Mouse (Mus musculus) hindbrain, postnatal 0 days (tissue): Measurements from ENCODE around the gene Lrrc30. TPM values are rescaled to one million over a fixed set of nuclear protein-coding genes. Genes with fewer than 3 reads are reported as not detected.

ENCODE experiments used
- ATAC-seq: fragments of 200-750 bp; cut with Nextera tagmentation; 2 replicates; pipeline ENCODE4 v1.8.0; 2017; ENCODE audit warnings: mild to moderate bottlenecking, moderate TSS enrichment, moderate library complexity
- DNase-seq: peaks from one replicate; pipeline ENCODE4 v3.0.0-alpha.2; 2015; ENCODE audit warnings: low spot score
- H3K27ac ChIP-seq: fragments of 300-500 bp; sonication (generic); 2 replicates; pipeline ENCODE4 v1.5.1; 2014; ENCODE audit warnings: mild to moderate bottlenecking
- H3K27me3 ChIP-seq: fragments of 300-500 bp; sonication (generic); 2 replicates; pipeline ENCODE4 v1.6.1; 2014; ENCODE audit warnings: low read length, mixed read lengths; ENCODE audit not compliant: insufficient read depth
- H3K36me3 ChIP-seq: fragments of 300-500 bp; sonication (generic); 2 replicates; pipeline ENCODE4 v1.6.1; 2014; ENCODE audit warnings: low read length, mixed read lengths; ENCODE audit not compliant: insufficient read depth
- H3K4me1 ChIP-seq: fragments of 300-500 bp; sonication (generic); 2 replicates; pipeline ENCODE4 v1.6.1; 2014; ENCODE audit warnings: antibody characterized with exemption, low read length, mixed read lengths; ENCODE audit not compliant: insufficient read depth
- H3K4me2 ChIP-seq: fragments of 300-500 bp; sonication (generic); 2 replicates; pipeline ENCODE4 v1.6.1; 2014; ENCODE audit warnings: low read depth, mild to moderate bottlenecking, low read length, moderate library complexity, mixed read lengths
- H3K4me3 ChIP-seq: fragments of 300-500 bp; sonication (generic); 2 replicates; pipeline ENCODE4 v1.5.1; 2014; ENCODE audit warnings: low read length
- H3K9ac ChIP-seq: fragments of 300-500 bp; sonication (generic); replicated peaks from 2 replicates; pipeline ENCODE4 v1.6.1; 2014; ENCODE audit warnings: mild to moderate bottlenecking, low read length, moderate library complexity, mixed read lengths
- H3K9me3 ChIP-seq: fragments of 300-500 bp; sonication (generic); 2 replicates; pipeline ENCODE4 v1.6.1; 2016; ENCODE audit warnings: low read length, mixed read lengths
- CTCF ChIP-seq: IDR thresholded peaks from 2 replicates; pipeline ENCODE4 v1.5.1; 2016; ENCODE audit warnings: antibody characterized with exemption, control low read depth, low read depth
- WGBS: fragments of 180-500 bp; shearing (Covaris S2); extraction: QIAGEN DNeasy Blood & Tissue Kit; methylation state at CpG from one replicate; pipeline ENCODE4 v1.1.7; 2014; 5-methylcytosine and 5-hydroxymethylcytosine counted together
- polyA plus RNA-seq: library from polyadenylated mRNA; unstranded; fragments of >200 nt; fragmentation: Nextera tagmentation; extraction: Ambion mirVana; gene quantifications from 2 replicates; pipeline ENCODE4 v1.2.1, GENCODE M21; 2015
- total RNA-seq: library from RNA; depleted of rRNA; stranded (reverse); fragments of >200 nt; gene quantifications from 2 replicates; pipeline ENCODE4 v1.2.3, GENCODE M21; 2014; rRNA removed

The Lrrc30 gene
- total RNA-seq = not detected in 2 replicates
- polyA plus RNA-seq = not detected in 2 replicates

GRCm38 (mm10) chr17:67632676-67633339, at the start of gene Lrrc30:
TSS of gene Lrrc30 (minus strand) at chr17:67632723.
- no peak within 1 kb of the TSS for H3K9ac ChIP-seq
- H3K4me2 ChIP-seq = no peak within 1 kb of the TSS
- no peaks in the 10 kb centered on the region for H3K4me1 ChIP-seq
- no peak within 1 kb of the TSS for H3K4me3 ChIP-seq
- ATAC-seq = no peak
- no peak within 1 kb of the TSS for H3K27ac ChIP-seq
- DNase-seq = no peak
- H3K9me3 ChIP-seq = no peaks in the 10 kb centered on the region
- WGBS = 79% methylated on average over 13 of the region's 13 CpGs
- H3K36me3 ChIP-seq = no peaks in the 10 kb centered on the region
- TF ChIP-seq CTCF = no peak
- no peaks in the 10 kb centered on the region for H3K27me3 ChIP-seq

- no peak for TF ChIP-seq CTCF
- Histone ChIP-seq H3K27me3 (no peaks in the 10 kb centered on the region), H3K9ac (no peak overlapping the region), H3K4me3 (no peak overlapping the region), H3K4me2 (no peak overlapping the region), H3K9me3 (no peaks in the 10 kb centered on the region), H3K4me1 (no peaks in the 10 kb centered on the region), H3K27ac (no peak overlapping the region), H3K36me3 (no peaks in the 10 kb centered on the region)
- no peak for DNase-seq
- 51% methylated on average over 6 of the region's 6 CpGs for WGBS
- ATAC-seq = no peak
These were observed 48.6 kb upstream of the Lrrc30 start for GRCm38 (mm10) chr17:67681084-67681483.

- H3K4me1 ChIP-seq = no peaks in the 10 kb centered on the region
- TF ChIP-seq CTCF = no peak
- WGBS = 89% methylated on average over 1 of the region's 1 CpGs
- no peaks in the 10 kb centered on the region for H3K9me3 ChIP-seq
- H3K9ac ChIP-seq = no peak overlapping the region
- ATAC-seq = no peak
- no peak overlapping the region for H3K4me3 ChIP-seq
- no peak overlapping the region for H3K27ac ChIP-seq
- no peak for DNase-seq
- H3K36me3 ChIP-seq = no peaks in the 10 kb centered on the region
- no peak overlapping the region for H3K4me2 ChIP-seq
- no peaks in the 10 kb centered on the region for H3K27me3 ChIP-seq
These were observed 46.1 kb upstream of the Lrrc30 start for GRCm38 (mm10) chr17:67678576-67678975.

GRCm38 (mm10) chr17:67667981-67668380, 35.5 kb upstream of the Lrrc30 start:
- no peaks in the 10 kb centered on the region for H3K36me3 ChIP-seq
- no peak overlapping the region for H3K9ac ChIP-seq
- ATAC-seq = peak; percentile 79
- H3K9me3 ChIP-seq = no peaks in the 10 kb centered on the region
- WGBS = 13% methylated on average over 3 of the region's 3 CpGs
- H3K4me3 ChIP-seq = no peak overlapping the region
- no peaks in the 10 kb centered on the region for H3K27me3 ChIP-seq
- peak; percentile 93 for TF ChIP-seq CTCF
- peak; percentile 90 for DNase-seq
- no peak overlapping the region for H3K27ac ChIP-seq
- no peak overlapping the region for H3K4me2 ChIP-seq
- no peaks in the 10 kb centered on the region for H3K4me1 ChIP-seq

GRCm38 (mm10) chr17:67666981-67667380, 34.5 kb upstream of the Lrrc30 start:
- H3K9ac ChIP-seq = no peak overlapping the region
- H3K36me3 ChIP-seq = no peaks in the 10 kb centered on the region
- H3K27ac ChIP-seq = no peak overlapping the region
- H3K4me2 ChIP-seq = no peak overlapping the region
- TF ChIP-seq CTCF = no peak
- no peaks in the 10 kb centered on the region for H3K4me1 ChIP-seq
- ATAC-seq = no peak
- H3K9me3 ChIP-seq = no peaks in the 10 kb centered on the region
- H3K4me3 ChIP-seq = no peak overlapping the region
- 72% methylated on average over 5 of the region's 5 CpGs for WGBS
- H3K27me3 ChIP-seq = no peaks in the 10 kb centered on the region
- DNase-seq = no peak

DNA sequence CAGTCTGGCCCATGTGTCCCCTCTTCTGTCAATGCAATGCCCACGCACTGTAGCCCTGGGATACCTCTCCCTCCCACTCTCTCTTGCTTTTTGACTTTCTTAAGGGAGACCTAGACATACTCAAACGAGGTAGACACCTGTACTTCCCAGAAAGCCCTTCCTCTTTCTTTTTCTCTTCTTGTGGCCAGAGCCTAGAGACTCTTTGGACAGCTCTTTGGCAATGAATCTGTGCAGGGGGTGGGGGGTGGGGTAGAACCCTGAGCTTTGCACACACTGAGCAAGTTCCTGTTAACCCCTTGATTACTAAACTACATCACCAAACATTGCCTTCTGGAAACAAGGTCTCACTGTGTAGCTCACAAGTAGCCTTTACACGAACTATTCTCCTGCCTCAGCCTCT, 31.8 kb upstream of the Lrrc30 start:
- Histone ChIP-seq H3K36me3 (no peaks in the 10 kb centered on the region), H3K4me1 (no peaks in the 10 kb centered on the region), H3K4me2 (no peak overlapping the region), H3K27me3 (no peaks in the 10 kb centered on the region), H3K9ac (no peak overlapping the region), H3K9me3 (no peaks in the 10 kb centered on the region), H3K27ac (no peak overlapping the region), H3K4me3 (no peak overlapping the region)
- 68% methylated on average over 3 of the region's 3 CpGs for WGBS
- no peak for TF ChIP-seq CTCF
- ATAC-seq (no peak), DNase-seq (no peak)

DNA sequence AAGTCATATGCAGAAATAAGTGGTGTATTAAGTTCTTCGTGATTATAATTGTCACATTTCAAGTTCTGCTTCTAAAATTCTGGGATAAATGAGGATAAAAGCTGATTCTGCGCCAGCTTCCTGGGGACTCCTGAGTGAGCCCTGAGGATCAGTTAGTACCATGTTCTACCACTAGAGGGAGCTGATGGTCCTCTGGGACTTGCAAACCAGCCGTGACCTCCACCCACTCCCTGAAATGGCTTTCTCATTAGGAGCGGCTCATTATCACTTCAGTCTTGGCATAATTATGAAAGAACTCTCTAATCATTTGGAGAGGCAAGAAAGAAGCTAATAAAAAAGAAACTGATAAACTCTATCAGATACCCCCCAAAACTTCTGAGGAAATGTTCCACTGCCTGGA, 19.0 kb upstream of the Lrrc30 start:
- TF ChIP-seq CTCF = peak; percentile 90
- no peak overlapping the region for H3K27ac ChIP-seq
- H3K9me3 ChIP-seq = no peaks in the 10 kb centered on the region
- no peak overlapping the region for H3K4me2 ChIP-seq
- no peak overlapping the region for H3K4me3 ChIP-seq
- no peaks in the 10 kb centered on the region for H3K4me1 ChIP-seq
- DNase-seq = peak; percentile 82
- H3K36me3 ChIP-seq = no peaks in the 10 kb centered on the region
- H3K27me3 ChIP-seq = no peaks in the 10 kb centered on the region
- no peak for ATAC-seq
- WGBS = 20% methylated on average over 4 of the region's 4 CpGs
- no peak overlapping the region for H3K9ac ChIP-seq
